Mouse (Mus musculus) induced T-regulatory cell, adult 2 months (primary cell): ENCODE data around the gene Vmn1r101.
"Not testable (repeated sequence)": the region's sequence is repeated elsewhere in the genome, so short reads cannot be mapped to it uniquely, and the experiment has no call there.

Source experiments
- DNase-seq: peaks from one replicate; pipeline ENCODE4 v3.0.0-alpha.2; 2012; ENCODE audit warnings: low read depth

Gene Vmn1r101

DNA sequence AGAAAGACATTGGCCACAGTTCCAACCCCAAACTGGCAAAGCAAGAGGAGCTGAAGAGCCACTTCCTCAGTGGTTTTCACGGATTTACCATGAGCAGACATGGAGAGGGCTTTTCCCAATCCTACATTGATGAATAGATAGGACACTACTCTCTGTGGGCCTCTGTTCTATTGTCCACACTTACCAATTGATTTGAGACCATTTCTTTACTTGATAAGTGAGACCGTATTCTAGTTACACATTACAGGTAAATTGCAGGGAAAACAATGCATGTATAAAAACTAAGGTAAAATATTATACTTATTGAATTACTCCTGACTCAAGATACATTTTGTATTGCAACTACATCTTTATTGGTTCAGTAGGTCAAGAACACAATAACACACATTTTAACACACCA is at the start of gene Vmn1r101:
Gene Vmn1r101 (minus strand): TSS at position 101 of the 400 bp plus-strand sequence.
- DNase-seq = not testable (repeated sequence)

DNA sequence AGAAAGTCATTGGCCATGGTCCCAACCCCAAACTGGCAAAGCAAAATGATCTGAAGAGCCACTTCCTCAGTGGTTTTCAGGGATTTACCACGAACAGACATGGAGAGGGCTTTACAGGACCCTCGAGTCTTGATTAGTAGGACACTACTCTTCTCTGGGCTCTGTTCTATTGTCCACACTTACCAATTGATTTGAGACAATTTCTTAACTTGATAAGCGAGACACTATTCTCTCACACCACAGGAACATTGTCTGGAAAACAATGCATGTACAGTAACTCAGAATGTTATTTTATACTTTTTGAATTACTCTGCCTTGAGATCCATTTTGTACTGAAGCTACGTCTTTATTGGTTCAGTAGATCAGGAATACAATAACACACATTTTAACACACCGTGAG is 32.4 kb upstream of the Vmn1r101 start, which contains the start of gene Gm10670:
Gene Gm10670 (minus strand): TSS at position 101 of the 400 bp plus-strand sequence.
- DNase-seq = not testable (repeated sequence)

DNA sequence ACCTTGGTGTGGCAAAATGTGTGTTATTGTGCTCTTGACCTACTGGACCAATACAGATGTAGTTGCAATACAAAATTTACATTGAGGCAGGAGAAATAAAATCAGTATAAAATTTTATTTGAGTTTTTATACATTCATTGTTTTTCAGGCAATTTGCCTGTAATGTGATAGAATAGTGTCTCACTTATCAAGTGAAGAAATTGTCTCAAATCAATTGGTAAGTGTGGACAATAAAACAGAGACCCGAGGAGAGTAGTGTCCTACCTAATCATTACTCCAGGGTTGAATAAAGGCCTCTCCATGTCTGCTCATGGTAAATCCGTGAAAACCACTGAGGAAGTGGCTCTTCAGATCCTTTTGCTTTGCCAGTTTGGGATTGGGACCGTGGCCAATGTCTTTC is 24.8 kb downstream of the Vmn1r101 start, which contains the start of gene Vmn1r100:
Gene Vmn1r100 (plus strand): TSS at position 301 of the 400 bp plus-strand sequence.
- DNase-seq = not testable (repeated sequence)
